Mouse (Mus musculus) megakaryocyte, adult 5-6 weeks (primary cell): Measurements from ENCODE around the gene Sparc. TPM values are rescaled to one million over a fixed set of nuclear protein-coding genes. Genes with fewer than 3 reads are reported as not detected.

Experiments
- ATAC-seq: 2 replicates; pipeline ENCODE4 v1.8.0; 2016; ENCODE audit warnings: mild to moderate bottlenecking, inconsistent platforms; ENCODE audit not compliant: poor library complexity, severe bottlenecking
- total RNA-seq, 2 experiments: library from RNA; stranded (forward) in 1 of 2; stranded (reverse) in 1 of 2; fragments of 153-499, 151-499 nt in 1 of 2; fragments of 221-1000, 200-1000 nt in 1 of 2; gene quantifications; 2 replicates each; pipeline versions ENCODE4 v1.2.3 to v1.2.4; 2015 to 2017

The Sparc gene
- total RNA-seq, 2 experiments from 2014 or later = 0.71 to 1.5 TPM

- no peak for ATAC-seq
These were observed 15.8 kb downstream of the Sparc start for GRCm38 (mm10) chr11:55407133-55407532.

GRCm38 (mm10) chr11:55405601-55406469 is 17.1 kb downstream of the Sparc start:
- ATAC-seq = no peak

- ATAC-seq = no peak
These were observed 18.1 kb downstream of the Sparc start for GRCm38 (mm10) chr11:55404659-55405457.

- ATAC-seq = no peak
These were observed 22.1 kb downstream of the Sparc start for GRCm38 (mm10) chr11:55400863-55401262.

- ATAC-seq = no peak
These were observed 24.6 kb downstream of the Sparc start for GRCm38 (mm10) chr11:55398371-55398770.

GRCm38 (mm10) chr11:55397441-55397840 is 25.5 kb downstream of the Sparc start:
- no peak for ATAC-seq

GRCm38 (mm10) chr11:55397036-55397435 is 25.9 kb downstream of the Sparc start:
- ATAC-seq = no peak

GRCm38 (mm10) chr11:55395073-55395642 is 27.8 kb downstream of the Sparc start:
- ATAC-seq = peak; percentile 73

- ATAC-seq = peak; percentile 56
These were observed 28.4 kb downstream of the Sparc start for GRCm38 (mm10) chr11:55394592-55394991.

- no peak for ATAC-seq
These were observed 30.5 kb downstream of the Sparc start for GRCm38 (mm10) chr11:55392474-55392873.

- ATAC-seq = peak; percentile 67; the same call in 1 of the 2 replicates
These were observed 33.2 kb downstream of the Sparc start for GRCm38 (mm10) chr11:55389778-55390177.

- ATAC-seq = no peak
These were observed 35.4 kb downstream of the Sparc start for GRCm38 (mm10) chr11:55387576-55387975.

- ATAC-seq = peak; percentile 97
These were observed 36.4 kb downstream of the Sparc start for GRCm38 (mm10) chr11:55386424-55387063.

GRCm38 (mm10) chr11:55383463-55384045 is 39.4 kb downstream of the Sparc start:
- no peak for ATAC-seq

- no peak for ATAC-seq
These were observed 42.1 kb downstream of the Sparc start for GRCm38 (mm10) chr11:55380908-55381307.

- no peak for ATAC-seq
These were observed 44.6 kb downstream of the Sparc start for GRCm38 (mm10) chr11:55378371-55378770.

- no peak for ATAC-seq
These were observed 49.1 kb downstream of the Sparc start for GRCm38 (mm10) chr11:55373838-55374237.

GRCm38 (mm10) chr11:55373373-55373772 is 49.6 kb downstream of the Sparc start:
- ATAC-seq = no peak

GRCm38 (mm10) chr11:55372001-55372400 is 51.0 kb downstream of the Sparc start:
- ATAC-seq = no peak

- ATAC-seq = no peak
These were observed 53.9 kb downstream of the Sparc start for GRCm38 (mm10) chr11:55369093-55369471.
